Mouse (Mus musculus): Measurements from ENCODE around the gene Ppp4c.
A peak's percentile ranks its signal among the peaks of the same experiment; 100 is the strongest.

Gene Ppp4c

DNA sequence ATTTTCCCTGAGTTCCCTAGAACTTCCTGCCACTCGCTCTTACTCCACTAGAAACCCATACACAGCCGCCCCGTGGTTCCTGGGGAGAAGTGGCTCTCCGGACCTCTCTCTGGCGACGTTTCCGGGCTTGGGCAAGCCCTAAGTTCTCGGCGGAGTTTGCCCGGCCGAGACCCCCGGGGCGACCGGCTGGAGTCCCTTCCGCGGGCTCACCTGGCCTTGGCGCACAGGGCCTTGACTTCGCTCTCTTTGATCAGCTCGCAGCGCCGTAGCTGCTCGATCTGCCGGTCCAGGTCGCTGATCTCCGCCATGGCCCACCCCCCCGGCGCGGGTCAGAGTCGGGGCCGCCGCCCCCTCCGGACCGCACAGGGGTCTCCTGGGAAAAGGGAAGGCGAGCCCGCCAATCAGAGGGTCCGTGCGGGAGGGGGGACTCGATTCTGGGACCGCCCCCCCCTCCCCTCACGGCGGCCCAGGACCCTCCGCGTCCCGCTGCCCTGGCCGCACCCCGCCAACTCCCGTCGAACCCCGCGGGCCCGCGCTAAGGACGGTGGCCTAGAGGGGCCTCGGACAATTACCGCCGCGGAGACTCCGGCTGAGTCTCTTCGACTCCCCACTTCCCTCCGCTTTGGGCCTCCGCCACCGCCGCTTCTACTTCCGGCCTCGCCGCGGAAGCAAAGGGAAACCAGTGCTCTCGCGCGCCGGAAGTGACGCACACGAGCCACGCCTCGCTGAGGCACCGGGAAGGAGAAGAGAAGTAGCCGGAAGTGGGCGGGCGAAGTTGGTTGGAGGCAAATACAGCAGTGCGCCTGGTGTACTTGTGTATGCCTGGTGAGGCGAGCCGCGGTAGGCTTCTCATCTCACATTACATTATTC, at the start of gene Ppp4c:
Gene Ppp4c (minus strand): TSS at position 646 of the 870 bp plus-strand sequence.
- DNase-seq (ENCODE audit: low spot score), result peak; percentile 99

DNA sequence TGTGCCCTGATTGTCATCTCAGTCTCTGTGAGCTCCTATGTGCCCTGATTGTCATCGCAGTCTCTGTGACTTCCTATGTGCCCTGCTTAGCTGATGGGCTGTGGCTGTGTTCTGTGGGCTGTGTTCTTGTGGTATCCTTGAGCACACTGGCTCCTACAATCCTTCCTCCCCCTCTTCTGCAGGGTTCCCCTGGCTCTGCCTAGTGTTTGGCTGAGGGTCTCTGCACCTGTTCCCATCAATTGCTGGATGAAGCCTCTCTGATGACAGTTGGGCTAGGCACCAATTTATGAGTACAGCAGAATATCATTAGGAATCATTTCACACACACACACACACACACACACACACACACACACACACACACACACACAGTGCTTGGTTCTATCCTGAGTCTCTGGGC, 41.0 kb upstream of the Ppp4c start:
- DNase-seq (ENCODE audit: low spot score), result no peak

DNA sequence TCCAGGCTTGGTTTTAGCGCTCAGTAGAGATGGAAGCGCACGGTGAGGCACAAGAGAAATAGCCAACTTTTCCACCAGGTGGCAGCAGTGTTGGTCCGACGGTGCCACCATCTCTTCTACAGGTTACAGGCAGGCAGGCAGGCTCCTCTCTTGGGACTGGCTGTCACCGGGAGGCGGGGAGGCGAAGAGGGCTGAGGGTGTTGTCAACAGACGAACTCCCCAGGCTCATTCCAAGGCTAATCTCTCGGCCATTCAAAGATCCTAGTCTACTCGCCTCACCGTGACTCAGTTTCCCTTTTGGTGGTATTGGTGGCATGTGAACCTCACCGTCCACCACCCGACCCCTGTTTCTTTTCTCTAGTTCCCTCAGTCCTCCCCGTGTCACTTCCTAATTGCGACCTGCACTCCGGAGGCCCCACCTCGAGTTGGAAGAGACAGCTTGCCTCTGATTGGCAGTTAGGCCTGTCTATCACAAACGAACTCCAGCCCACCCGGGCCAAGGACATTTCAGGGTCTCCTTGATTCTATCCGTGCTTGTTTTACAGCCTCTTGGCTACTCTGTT, 39.8 kb upstream of the Ppp4c start:
- peak; percentile 90 for DNase-seq (ENCODE audit: low spot score)

- no peak for DNase-seq (ENCODE audit: low spot score)
Observed at GRCm38 (mm10) chr7:126831539-126831938, 39.2 kb upstream of the Ppp4c start, which contains the start of gene 4930451I11Rik. 4930451I11Rik (minus strand) TSS chr7:126831639.

- no peak for DNase-seq (ENCODE audit: low spot score)
Observed at GRCm38 (mm10) chr7:126825952-126826351, 33.7 kb upstream of the Ppp4c start.

- peak; percentile 66 for DNase-seq (ENCODE audit: low spot score)
Observed at GRCm38 (mm10) chr7:126825403-126825802, 33.1 kb upstream of the Ppp4c start.

GRCm38 (mm10) chr7:126823940-126824339, 31.6 kb upstream of the Ppp4c start:
- DNase-seq (ENCODE audit: low spot score), result no peak

DNA sequence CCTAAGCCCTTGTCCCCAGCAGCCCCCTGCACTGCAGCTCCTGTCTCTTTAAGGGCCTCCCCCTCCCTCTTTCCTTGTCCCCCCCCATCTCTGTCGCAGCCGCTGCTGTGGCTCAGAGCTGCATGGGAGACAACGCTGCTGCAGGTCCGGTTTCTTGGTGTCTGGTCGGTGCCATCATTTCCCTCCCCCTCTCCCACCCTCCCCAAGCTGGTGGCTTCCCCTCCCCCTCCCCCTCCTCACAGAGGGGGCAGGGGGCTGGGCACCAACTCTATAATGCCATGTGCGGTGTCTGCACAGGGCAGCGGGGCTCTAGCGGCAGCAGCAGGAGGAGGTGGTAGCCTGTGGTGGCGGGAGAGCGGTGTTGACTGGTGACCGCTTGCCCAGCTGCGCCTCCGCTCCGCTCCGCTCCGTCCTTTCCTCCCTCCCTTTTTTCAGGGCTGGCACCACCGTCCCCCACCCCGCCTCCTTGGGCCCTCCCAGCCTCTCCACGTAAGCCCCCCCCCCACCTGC, 31.0 kb upstream of the Ppp4c start:
- DNase-seq (ENCODE audit: low spot score), result peak; percentile 35

DNA sequence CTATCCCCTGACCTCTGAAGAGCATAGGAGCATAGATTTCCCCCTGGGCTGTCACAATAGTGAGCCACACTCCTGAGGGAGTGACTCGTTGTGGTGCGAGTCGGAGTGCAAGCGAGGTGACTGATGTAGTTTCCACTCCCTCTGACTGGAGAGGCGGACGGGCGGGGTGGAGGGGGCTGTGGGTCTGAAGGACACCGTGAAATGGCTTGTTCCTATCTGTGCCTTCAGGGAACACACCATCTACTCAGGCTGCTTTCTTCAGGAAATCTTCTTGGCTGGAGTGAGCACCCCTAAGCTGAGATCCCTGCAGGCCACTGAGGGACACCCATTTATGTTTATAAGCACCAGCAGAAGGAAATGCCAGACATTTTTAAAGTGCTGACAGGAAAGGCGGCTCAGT, 30.4 kb upstream of the Ppp4c start:
- no peak for DNase-seq (ENCODE audit: low spot score)

DNA sequence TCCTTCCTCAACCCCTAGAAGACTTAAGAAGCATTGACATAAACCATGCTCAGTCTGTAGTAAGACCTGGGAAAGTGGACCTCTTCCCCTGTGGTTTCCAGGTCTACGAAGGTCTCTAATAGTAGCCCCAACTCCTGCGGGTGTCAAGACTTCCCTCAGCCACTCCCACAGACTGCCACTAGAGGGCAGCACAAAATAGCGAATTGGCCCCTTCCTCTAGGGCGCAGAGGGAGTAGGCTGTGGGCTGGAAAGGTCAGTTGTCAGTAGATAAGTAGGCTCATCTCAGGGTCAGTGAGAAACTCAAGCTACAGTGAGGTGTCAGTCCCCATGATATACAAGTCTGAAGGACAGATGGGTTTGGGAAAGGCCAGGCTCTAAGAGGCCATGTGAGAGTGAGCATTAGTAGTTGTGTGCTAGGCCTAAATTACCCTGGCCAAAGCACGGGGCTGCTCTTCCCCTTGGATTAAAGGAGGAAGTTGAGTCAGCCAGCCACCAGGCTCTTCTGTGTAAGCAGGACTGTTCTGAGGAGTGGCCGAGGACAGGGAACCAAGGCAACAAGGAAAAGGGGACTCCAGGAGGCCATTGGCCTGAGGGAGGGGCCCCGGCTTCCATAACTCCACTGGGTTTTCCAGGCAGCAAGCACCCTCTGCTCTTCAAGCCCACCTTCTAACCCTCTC, 29.7 kb upstream of the Ppp4c start:
- DNase-seq (ENCODE audit: low spot score), result peak; percentile 94

- no peak for DNase-seq (ENCODE audit: low spot score)
Observed at GRCm38 (mm10) chr7:126818818-126819217, 26.5 kb upstream of the Ppp4c start.

DNA sequence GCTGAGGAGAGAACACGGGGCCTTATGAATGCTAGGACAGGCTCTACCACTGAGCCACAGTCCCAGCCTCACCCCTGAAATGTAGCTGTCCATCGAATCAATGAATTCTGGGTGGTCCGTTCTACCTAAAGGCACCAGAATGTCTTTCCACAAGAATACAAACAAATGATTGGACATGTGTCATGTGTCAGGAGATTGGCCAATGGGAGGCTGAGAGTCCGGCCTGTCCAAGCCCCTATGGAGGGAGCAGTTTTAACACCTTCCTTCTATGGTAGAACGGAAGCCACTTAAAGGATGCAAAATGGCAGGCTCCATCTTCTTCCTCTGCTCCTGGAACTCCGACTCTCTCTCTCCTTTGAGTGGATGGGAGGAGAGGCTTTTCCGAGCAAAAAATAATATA, 25.3 kb upstream of the Ppp4c start:
- no peak for DNase-seq (ENCODE audit: low spot score)

GRCm38 (mm10) chr7:126816494-126816893, 24.2 kb upstream of the Ppp4c start:
- no peak for DNase-seq (ENCODE audit: low spot score)

DNA sequence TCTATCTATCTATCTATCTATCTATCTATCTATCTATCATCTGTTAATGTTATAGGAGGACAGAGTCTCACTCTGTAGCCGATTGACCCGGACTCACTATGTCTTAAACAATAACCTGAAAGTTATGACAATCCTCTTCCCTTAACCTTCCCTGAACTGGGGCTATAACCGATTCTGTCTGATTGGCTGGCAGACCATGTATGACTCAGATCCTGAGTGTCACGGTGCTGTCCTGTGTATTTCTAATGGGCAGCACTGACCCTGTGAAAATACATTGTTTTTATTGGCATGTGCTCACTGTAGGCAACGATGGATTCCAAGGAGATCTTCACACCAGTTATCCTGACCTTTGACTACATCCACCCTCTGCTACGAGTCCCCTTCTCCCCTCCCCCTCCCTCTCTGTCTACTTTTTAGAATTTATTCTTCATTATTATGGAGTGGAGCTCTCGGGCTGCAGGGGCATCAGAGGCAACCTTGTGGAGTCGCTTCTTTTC, 23.5 kb upstream of the Ppp4c start:
- DNase-seq (ENCODE audit: low spot score), result no peak

GRCm38 (mm10) chr7:126809723-126810369, 17.6 kb upstream of the Ppp4c start:
- DNase-seq (ENCODE audit: low spot score), result no peak

DNA sequence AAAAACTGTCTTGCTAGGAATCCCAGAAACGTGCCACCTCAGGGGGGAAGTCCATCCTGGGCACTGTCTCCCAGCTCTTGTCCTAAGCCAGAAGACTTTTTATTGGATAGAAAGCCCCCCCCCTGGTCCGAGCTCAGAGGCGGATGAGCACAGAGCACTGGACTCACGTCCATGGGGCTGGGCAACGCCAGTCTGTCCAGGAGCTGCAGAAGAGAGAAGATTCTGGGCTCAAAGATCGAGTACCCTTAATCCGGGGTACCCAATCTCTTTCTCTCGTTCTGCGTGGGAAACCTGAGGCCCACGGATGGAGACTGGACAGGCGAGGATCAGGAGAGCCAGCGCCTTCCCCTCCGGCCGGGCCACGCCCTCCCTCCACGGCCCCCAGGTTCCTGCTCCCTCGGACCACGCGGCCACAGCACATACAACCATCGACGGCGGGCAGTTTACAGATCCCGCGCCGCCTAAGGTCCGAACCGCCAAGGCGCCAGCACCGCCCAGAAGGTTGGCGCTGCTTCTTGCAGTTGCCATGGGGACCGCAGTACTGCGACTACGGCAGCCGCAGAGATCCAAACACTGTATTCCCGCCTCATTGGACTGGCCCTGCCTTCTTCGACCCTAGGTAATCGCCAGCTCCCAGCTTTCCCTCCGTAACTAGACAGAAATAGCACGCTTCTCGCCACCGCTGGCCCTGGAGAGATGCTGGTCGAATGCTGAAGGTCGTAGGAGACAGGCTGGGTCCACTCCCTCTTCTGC, 16.6 kb upstream of the Ppp4c start:
- peak; percentile 95 for DNase-seq (ENCODE audit: low spot score)

DNA sequence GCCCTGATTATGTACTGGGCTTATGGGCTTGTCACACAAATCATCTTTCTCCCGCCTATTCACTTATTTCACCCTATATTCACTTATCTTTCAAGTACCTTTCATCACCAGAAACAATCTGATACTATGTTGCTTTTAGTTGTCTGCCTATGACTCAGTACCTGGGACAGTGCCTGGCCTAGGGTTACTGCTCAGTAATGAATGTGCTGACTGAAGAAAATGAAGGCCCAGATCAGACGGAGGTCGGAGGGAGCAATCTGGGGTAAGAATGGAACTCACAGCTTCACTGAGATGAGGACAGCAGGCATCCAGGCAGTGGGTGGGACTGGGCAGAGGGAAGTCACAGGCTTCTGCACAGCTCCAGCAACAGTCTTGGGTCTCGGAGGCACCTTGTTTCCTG, 15.1 kb upstream of the Ppp4c start:
- DNase-seq (ENCODE audit: low spot score), result no peak

- no peak for DNase-seq (ENCODE audit: low spot score)
Observed at GRCm38 (mm10) chr7:126806956-126807355, 14.7 kb upstream of the Ppp4c start.

GRCm38 (mm10) chr7:126803751-126804150, 11.5 kb upstream of the Ppp4c start:
- DNase-seq (ENCODE audit: low spot score), result no peak

DNA sequence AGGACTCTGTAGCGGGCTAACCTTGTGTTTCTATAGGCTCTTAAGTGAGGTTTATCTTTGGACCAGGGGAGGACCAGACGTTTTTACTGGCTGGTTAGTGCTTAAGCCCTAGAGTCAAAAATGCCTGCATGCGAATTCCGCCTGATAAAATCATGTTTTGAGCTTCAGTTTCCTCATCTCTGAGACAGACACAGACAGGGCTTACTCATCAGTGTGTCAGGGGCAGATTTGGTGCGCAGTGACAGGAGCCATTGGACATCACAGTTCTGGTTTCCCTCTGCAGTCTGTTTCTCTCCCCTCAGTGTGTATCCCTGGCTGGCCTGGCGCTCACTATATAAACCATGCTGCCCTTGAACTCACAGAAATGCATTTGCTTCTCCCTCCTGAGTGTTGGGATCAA, 10.9 kb upstream of the Ppp4c start:
- no peak for DNase-seq (ENCODE audit: low spot score)

GRCm38 (mm10) chr7:126802134-126802889, 10.0 kb upstream of the Ppp4c start:
- DNase-seq (ENCODE audit: low spot score), result no peak
